Mouse (Mus musculus): Measurements from ENCODE around the gene D630045J12Rik. TPM values are rescaled to one million over a fixed set of nuclear protein-coding genes. Genes with fewer than 3 reads are reported as not detected.

D630045J12Rik gene
- polyA plus RNA-seq (2014; fragmentation: Nextera tagmentation; extraction: Ambion mirVana) = 18.8 and 19.0 TPM in 2 replicates

DNA sequence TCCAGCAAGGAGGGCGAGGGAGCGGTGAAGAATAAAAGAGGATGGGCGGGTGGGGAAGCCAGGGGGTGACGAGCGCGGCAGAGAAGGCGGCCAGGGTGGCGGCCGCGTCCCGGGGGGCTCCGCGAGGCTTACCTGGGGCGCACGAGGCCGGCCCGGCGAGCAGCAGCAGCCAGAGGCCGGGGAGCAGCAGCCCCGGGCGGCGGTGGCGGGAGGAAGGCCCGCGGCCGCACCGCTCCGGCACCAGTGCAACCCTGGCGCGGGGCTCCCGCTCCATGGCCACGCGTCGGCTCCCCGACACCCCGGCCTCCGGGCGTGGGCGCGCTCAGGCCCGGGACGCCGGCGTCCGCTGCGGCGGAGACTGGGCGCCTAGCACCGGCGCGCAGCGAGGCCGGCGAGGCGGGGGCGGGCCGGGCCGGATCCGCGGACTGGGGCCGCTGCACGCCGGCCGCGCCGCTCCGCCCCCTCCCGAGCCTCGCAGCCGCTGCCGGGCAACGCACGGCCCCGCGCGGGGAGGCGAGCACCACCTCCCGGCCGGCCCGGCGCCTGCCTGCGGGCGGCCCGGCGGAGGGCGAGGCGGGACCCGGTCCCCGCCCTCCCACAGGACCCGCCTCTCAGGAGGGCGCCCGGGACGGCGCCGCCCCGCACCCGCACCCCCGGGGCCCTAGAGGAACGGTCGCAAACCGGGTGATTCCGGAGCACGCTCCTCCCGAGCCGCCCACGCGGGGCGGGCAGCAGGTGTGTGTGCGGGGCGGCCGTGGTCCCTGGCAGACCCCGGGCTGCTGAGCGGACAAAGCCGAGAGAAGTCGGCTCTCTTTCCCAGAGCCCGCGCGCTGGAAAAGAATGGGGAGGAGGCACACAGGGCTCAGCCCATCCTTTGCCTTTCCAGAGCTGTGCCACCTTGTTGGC is at the start of gene D630045J12Rik:
TSS of gene D630045J12Rik (minus strand) at position 274 of the 906 bp plus-strand sequence.
- H3K4me3 ChIP-seq (replicated peaks; ENCODE audit: low read length) = peak within 1 kb of the TSS; percentile 97
- no peaks in the 10 kb centered on the region for H3K27me3 ChIP-seq (ENCODE audit: control insufficient read depth, insufficient read depth, low read length)
- no peaks in the 10 kb centered on the region for H3K36me3 ChIP-seq (replicated peaks; ENCODE audit: control insufficient read depth, insufficient read depth)
- no peaks in the 10 kb centered on the region for H3K9me3 ChIP-seq (ENCODE audit: control insufficient read depth, low read length)
- WGBS = under 1% methylated on average over 81 of the region's 118 CpGs
- peak within 1 kb of the TSS; percentile 98 for H3K27ac ChIP-seq
- ATAC-seq (ENCODE audit: low FRiP score) (peak; percentile 91), DNase-seq (ENCODE audit: low spot score) (peak; percentile 72)
- H3K4me2 ChIP-seq (replicated peaks) = peak within 1 kb of the TSS; percentile 80
- H3K4me1 ChIP-seq (replicated peaks; ENCODE audit: control insufficient read depth, insufficient read depth, low read length) = peaks cover 26% of the 10 kb centered on the region
- peak within 1 kb of the TSS; percentile 100 for H3K9ac ChIP-seq

DNA sequence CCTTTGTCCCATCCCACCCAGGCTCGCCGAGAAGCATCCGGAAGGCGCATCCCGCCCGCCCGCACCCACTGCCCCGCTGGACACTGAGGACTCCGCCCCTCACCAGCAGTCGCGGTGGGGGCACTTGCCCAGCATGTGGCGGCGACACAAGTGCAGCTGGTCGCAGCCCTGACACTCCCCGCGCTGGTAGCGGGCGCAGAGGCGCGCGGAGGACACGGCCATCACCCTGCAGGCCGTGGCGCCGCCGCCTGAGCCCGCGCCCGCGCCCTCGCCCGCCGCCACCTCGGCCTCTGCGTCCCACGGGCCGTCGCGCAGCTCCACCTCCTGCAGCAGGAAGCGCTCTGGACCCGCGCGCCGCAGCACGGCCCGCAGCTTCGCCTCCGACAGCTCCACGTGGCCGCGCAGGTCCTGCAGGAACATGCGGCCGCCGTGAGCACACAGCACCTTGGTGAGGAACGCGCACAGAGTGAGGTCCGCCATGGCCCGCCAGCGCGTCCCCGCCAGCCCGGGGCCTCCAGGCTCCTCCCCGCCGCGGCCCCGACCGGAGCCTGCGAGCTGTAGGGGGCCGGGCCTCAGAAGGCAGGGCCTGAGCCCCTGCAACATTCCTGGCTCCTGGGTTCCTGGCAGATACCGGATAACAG is 45.1 kb upstream of the D630045J12Rik start, which contains the start of gene Zc3hav1l:
TSS of gene Zc3hav1l (minus strand) at position 499 of the 641 bp plus-strand sequence.
- H3K27ac ChIP-seq = peak within 1 kb of the TSS; percentile 94
- whole genome bisulfite sequencing = under 1% methylated on average over 47 of the region's 70 CpGs
- H3K27me3 ChIP-seq (ENCODE audit: control insufficient read depth, insufficient read depth, low read length) = no peaks in the 10 kb centered on the region
- H3K4me3 ChIP-seq (replicated peaks; ENCODE audit: low read length) = peak within 1 kb of the TSS; percentile 68
- H3K9me3 ChIP-seq (ENCODE audit: control insufficient read depth, low read length) = no peaks in the 10 kb centered on the region
- peaks cover 19% of the 10 kb centered on the region for H3K36me3 ChIP-seq (replicated peaks; ENCODE audit: control insufficient read depth, insufficient read depth)
- DNase-seq (ENCODE audit: low spot score) (peak; percentile 75), ATAC-seq (ENCODE audit: low FRiP score) (peak; percentile 95)
- peak within 1 kb of the TSS; percentile 74 for H3K4me2 ChIP-seq (replicated peaks)
- H3K9ac ChIP-seq = peak within 1 kb of the TSS; percentile 95
- H3K4me1 ChIP-seq (replicated peaks; ENCODE audit: control insufficient read depth, insufficient read depth, low read length) = peaks cover 6% of the 10 kb centered on the region; the same call in 1 of the 2 replicates

DNA sequence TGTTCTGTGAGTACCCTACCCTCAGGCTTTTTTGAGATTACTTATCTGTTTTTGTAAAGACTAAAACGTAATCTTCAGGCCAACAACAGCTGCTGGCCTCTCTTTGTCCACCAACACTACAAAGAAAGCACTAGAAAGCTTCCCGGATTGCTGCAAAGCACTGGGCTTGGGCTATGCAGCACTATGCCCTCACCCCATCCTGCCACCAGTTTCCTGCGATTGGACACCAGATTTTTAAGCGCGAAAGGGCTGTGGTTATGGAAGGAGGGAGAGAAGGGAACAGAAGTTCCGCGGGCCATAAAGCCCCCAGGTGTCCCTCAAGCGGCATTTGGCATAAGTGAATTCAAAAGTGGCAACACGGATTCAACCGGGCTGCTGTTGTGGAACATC is 44.4 kb upstream of the D630045J12Rik start:
- Histone ChIP-seq H3K4me1 (replicated peaks; ENCODE audit: control insufficient read depth, insufficient read depth, low read length) (peaks cover 6% of the 10 kb centered on the region; the same call in 1 of the 2 replicates), H3K36me3 (replicated peaks; ENCODE audit: control insufficient read depth, insufficient read depth) (peaks cover 20% of the 10 kb centered on the region), H3K9me3 (ENCODE audit: control insufficient read depth, low read length) (no peaks in the 10 kb centered on the region), H3K4me3 (replicated peaks; ENCODE audit: low read length) (peak overlapping the region; percentile 68), H3K27ac (peak overlapping the region; percentile 94), H3K9ac (peak overlapping the region; percentile 95), H3K27me3 (ENCODE audit: control insufficient read depth, insufficient read depth, low read length) (no peaks in the 10 kb centered on the region), H3K4me2 (replicated peaks) (peak overlapping the region; percentile 74)
- ATAC-seq (ENCODE audit: low FRiP score) (peak; percentile 35; the same call in 1 of the 2 replicates), DNase-seq (ENCODE audit: low spot score) (peak; percentile 58)
- 1% methylated on average over 10 of the region's 10 CpGs for WGBS

DNA sequence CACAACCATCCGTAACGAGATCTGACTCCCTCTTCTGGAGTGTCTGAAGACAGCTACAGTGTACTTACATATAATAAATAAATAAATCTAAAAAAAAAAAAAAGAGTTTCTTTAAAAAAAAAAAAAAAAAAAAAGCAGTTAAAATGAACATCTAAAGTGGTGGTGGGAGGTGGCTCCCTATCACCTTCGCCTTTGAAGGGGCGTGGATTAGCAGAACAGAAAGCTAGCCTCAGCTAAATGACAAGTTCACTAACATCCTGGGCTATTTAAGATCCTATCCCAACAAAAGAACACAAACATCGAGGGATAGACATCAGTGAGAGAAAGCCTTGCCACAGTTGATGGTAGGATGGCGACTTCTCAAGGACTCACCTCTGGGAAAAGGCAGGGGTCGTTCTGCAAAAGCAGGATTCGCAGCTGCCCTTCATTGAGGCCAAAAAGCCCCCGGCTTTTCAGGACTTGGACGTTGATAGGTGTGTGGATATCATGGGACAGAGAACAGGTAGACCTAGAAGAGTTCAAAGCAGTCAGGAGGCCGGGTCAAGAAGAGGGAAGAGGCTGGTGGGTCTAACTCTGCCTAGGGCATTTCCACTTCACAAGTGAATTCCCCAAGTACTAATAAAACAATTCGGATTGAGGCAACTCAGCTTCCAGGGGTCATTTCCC is 43.9 kb upstream of the D630045J12Rik start:
- 45% methylated on average over 12 of the region's 12 CpGs for WGBS
- Histone ChIP-seq H3K36me3 (replicated peaks; ENCODE audit: control insufficient read depth, insufficient read depth) (peaks cover 25% of the 10 kb centered on the region), H3K27me3 (ENCODE audit: control insufficient read depth, insufficient read depth, low read length) (no peaks in the 10 kb centered on the region), H3K4me2 (replicated peaks) (peak overlapping the region; percentile 74), H3K27ac (peak overlapping the region; percentile 94), H3K9ac (peak overlapping the region; percentile 95), H3K4me3 (replicated peaks; ENCODE audit: low read length) (peak overlapping the region; percentile 68), H3K9me3 (ENCODE audit: control insufficient read depth, low read length) (no peaks in the 10 kb centered on the region), H3K4me1 (replicated peaks; ENCODE audit: control insufficient read depth, insufficient read depth, low read length) (peaks cover 6% of the 10 kb centered on the region; the same call in 1 of the 2 replicates)
- ATAC-seq (ENCODE audit: low FRiP score) = no peak
- DNase-seq (ENCODE audit: low spot score) = no peak

DNA sequence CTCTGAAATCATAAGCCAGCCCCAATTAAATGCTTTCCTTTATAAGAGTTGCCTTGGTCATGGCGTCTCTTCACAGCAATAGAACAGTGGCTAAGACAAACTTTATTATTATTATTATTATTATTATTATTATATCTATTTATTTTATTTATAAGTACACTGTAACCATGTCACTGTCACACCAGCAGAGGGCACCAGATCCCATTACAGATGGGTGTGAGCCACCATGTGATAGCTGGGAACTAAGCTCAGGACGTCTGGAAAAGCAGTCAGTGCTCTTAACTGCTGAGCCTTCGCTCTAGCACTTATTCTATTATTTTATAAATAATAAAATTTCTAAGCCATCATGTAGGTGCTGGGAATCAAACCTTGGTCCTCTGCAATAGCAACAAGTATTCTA is 39.9 kb upstream of the D630045J12Rik start:
- H3K27ac ChIP-seq = no peak overlapping the region
- H3K27me3 ChIP-seq (ENCODE audit: control insufficient read depth, insufficient read depth, low read length) = no peaks in the 10 kb centered on the region
- no peak for DNase-seq (ENCODE audit: low spot score)
- no peaks in the 10 kb centered on the region for H3K9me3 ChIP-seq (ENCODE audit: control insufficient read depth, low read length)
- no peak overlapping the region for H3K9ac ChIP-seq
- no peak overlapping the region for H3K4me2 ChIP-seq (replicated peaks)
- H3K36me3 ChIP-seq (replicated peaks; ENCODE audit: control insufficient read depth, insufficient read depth) = peaks cover 38% of the 10 kb centered on the region
- no peak overlapping the region for H3K4me3 ChIP-seq (replicated peaks; ENCODE audit: low read length)
- ATAC-seq (ENCODE audit: low FRiP score) = no peak
- peaks cover 6% of the 10 kb centered on the region; the same call in 1 of the 2 replicates for H3K4me1 ChIP-seq (replicated peaks; ENCODE audit: control insufficient read depth, insufficient read depth, low read length)
- 57% methylated on average over 3 of the region's 3 CpGs for WGBS

DNA sequence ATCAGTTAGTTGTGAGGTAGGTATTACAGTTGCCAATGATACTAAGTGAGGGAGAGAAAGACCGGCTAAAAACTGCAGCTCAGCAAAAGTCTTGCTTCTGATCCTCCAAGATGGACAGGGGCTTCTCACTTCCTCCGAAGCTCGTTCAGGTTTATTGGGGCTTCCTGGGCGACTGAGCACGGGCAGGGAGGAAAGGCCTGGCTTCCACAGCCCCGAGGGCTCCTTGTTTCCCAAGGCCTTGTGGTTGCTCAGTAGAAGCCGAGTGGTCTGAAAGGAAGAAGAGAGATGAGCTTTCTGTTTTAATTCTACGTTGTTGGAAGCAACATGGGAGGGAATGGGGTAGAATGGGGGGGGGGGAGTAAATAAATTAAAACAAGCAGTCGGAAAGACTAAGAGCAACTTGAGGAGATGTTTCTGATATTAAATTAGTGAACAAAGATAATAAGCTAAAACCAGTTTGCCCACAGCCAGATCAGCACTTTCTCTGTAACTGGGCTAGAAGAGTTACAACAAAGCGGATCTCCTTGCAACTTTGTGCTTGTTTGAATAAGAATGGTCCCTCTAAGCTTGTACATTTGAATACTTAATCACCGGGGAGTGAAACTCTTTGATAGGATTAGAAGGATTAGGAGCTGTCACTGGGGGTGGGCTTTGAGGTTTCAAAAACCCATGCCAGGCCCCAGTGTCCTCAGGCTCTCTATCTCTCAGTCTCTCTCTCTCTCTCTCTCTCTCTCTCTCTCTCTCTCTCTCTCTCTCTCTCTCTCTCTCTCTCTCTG is 39.2 kb upstream of the D630045J12Rik start:
- Histone ChIP-seq H3K4me1 (replicated peaks; ENCODE audit: control insufficient read depth, insufficient read depth, low read length) (peaks cover 4% of the 10 kb centered on the region; the same call in 1 of the 2 replicates), H3K4me2 (replicated peaks) (no peak overlapping the region), H3K9ac (no peak overlapping the region), H3K4me3 (replicated peaks; ENCODE audit: low read length) (no peak overlapping the region), H3K27ac (no peak overlapping the region), H3K9me3 (ENCODE audit: control insufficient read depth, low read length) (no peaks in the 10 kb centered on the region), H3K36me3 (replicated peaks; ENCODE audit: control insufficient read depth, insufficient read depth) (peaks cover 38% of the 10 kb centered on the region), H3K27me3 (ENCODE audit: control insufficient read depth, insufficient read depth, low read length) (no peaks in the 10 kb centered on the region)
- DNase-seq (ENCODE audit: low spot score) (no peak), ATAC-seq (ENCODE audit: low FRiP score) (no peak)
- WGBS = 42% methylated on average over 11 of the region's 11 CpGs

DNA sequence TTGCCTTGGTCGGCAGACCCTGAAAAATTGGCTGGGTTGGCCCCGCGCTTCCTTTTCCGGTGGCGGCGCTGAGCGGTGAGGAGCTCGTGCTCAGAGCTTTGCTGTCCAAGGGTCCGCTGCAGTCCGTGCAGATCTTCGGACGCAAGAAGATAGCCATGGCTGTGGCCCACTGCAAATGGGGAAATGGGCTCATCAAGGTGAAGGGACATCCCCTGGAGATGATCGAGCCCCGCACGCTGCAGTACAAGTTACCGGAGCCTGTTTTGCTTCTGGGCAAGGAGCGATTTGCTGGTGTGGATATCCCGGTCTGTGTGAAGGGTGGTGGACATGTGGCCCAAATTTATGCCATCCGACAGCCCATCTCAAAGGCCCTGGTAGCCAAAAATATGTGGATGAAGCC is 30.6 kb upstream of the D630045J12Rik start:
- Histone ChIP-seq H3K36me3 (replicated peaks; ENCODE audit: control insufficient read depth, insufficient read depth) (peaks cover 20% of the 10 kb centered on the region), H3K27me3 (ENCODE audit: control insufficient read depth, insufficient read depth, low read length) (no peaks in the 10 kb centered on the region), H3K4me1 (replicated peaks; ENCODE audit: control insufficient read depth, insufficient read depth, low read length) (no peaks in the 10 kb centered on the region), H3K9ac (no peak overlapping the region), H3K9me3 (ENCODE audit: control insufficient read depth, low read length) (0 out of 2 replicates have a peak, but pooled peaks cover 12% of the 10 kb centered on the region), H3K4me2 (replicated peaks) (no peak overlapping the region), H3K27ac (no peak overlapping the region), H3K4me3 (replicated peaks; ENCODE audit: low read length) (no peak overlapping the region)
- ATAC-seq (ENCODE audit: low FRiP score) (no peak), DNase-seq (ENCODE audit: low spot score) (no peak)
- over 99% methylated on average over 19 of the region's 19 CpGs for WGBS

DNA sequence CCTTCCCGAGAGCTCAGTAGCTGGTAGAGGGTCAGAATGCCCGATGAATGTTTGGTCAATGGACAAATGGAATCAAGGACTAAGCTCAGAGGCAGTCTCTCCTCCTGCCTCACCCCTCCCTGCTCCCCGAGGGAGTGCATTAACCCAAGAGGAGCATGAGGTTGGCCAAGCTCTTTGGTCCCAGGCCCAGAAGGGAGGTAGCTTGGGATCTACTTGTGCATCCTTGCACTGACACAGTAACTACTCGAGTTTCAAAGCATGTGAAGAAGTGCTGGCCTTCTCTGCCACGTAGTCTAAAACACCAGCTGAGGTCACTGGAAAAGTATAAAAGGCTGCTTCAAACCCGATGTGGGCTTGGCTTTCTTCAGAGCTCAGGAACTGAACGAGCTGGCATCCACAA is 10.7 kb upstream of the D630045J12Rik start:
- H3K9me3 ChIP-seq (ENCODE audit: control insufficient read depth, low read length) = peaks cover 3% of the 10 kb centered on the region; the same call in 1 of the 2 replicates
- 75% methylated on average over 7 of the region's 7 CpGs for WGBS
- no peak overlapping the region for H3K27ac ChIP-seq
- H3K4me3 ChIP-seq (replicated peaks; ENCODE audit: low read length) = no peak overlapping the region
- H3K36me3 ChIP-seq (replicated peaks; ENCODE audit: control insufficient read depth, insufficient read depth) = no peaks in the 10 kb centered on the region
- no peak overlapping the region for H3K4me2 ChIP-seq (replicated peaks)
- ATAC-seq (ENCODE audit: low FRiP score) (no peak), DNase-seq (ENCODE audit: low spot score) (no peak)
- H3K27me3 ChIP-seq (ENCODE audit: control insufficient read depth, insufficient read depth, low read length) = no peaks in the 10 kb centered on the region
- H3K9ac ChIP-seq = no peak overlapping the region
- no peaks in the 10 kb centered on the region for H3K4me1 ChIP-seq (replicated peaks; ENCODE audit: control insufficient read depth, insufficient read depth, low read length)
